Mouse (Mus musculus): ENCODE data around the gene Ankfn1.

- no peak for TF ChIP-seq POLR2A (IDR thresholded peaks at IDR 0.05; ENCODE audit: extremely low read depth, insufficient read depth, low read length)
- no peak for TF ChIP-seq CTCF (IDR thresholded peaks at IDR 0.05; ENCODE audit: extremely low read depth, insufficient read depth, low read length)
These were observed 356.6 kb downstream of the Ankfn1 start for GRCm38 (mm10) chr11:89420767-89421438.
